Mouse (Mus musculus): ENCODE results near the gene Tmem248. TPM values are rescaled to one million over a fixed set of nuclear protein-coding genes. Genes with fewer than 3 reads are reported as not detected.

Gene Tmem248
- polyA plus RNA-seq (2014; fragmentation: Illumina TruSeq; extraction: RNeasy Lipid Tissue Mini Kit (QIAGEN cat#74804); ENCODE audit: low read depth, low replicate concordance) = 50.9 TPM

DNA sequence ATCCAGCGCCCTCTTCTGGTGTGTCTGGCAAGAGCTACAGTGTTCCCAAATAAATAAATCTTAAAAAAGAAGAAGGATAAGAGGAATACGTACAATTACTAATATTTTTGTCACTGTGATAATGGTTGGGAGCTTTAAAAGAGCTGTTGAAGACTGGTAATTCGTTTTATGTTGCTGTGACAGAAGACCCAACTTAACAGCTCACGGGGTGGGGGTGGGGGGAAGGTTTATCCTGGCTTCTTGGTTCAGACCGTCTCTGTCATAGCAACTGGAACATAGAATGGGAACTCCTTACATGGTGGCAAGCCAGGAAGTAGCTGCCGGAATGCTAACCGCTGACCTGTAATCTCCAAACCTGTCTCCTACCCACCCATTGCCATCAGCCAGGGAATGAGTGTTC lies at the start of gene Tmem248:
TSS of gene Tmem248 (plus strand) at position 301 of the 400 bp plus-strand sequence.

GRCm38 (mm10) chr5:130171423-130171954 lies 45.4 kb upstream of the Tmem248 start, which contains the start of gene Rabgef1:
Gene Rabgef1, plus strand, starts transcription at chr5:130171798.

DNA sequence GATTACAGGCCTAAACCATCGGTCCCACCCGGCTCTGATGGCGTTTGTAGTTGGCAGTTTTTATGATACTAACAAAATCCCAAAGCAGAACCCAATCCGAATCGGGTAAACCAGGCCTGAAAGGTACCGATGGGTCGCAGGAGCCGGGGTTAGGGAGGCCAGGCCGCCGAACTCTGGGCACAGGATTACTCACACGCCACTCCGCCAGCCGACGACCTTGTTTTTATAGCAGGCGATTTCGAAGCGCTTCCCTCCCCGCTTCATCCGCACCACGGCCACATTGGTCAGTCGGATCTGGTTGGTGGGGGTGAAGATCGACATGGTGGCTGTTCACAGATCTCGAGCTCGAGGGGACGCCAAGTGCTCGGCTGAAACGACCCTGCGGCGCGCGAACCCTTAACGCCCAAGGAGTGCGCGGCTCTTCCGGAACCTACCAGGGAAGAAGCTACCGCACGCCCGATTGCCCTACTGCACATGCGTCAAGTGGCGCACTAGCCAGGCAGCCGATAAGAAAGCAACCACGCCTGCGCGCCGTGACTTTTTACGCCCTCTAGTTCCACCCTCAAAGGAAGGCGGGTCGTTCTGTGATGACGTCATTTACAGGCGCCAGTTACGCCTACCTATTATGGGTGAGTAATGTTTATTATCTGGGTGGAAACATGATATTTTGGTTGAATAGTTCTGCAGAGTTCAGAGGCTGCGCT lies 38.3 kb downstream of the Tmem248 start, which contains the start of the genes Sbds and Tyw1:
TSS of gene Sbds (minus strand) at position 514 of the 704 bp plus-strand sequence.
TSS of gene Tyw1 (plus strand) at position 603 of the 704 bp plus-strand sequence.

Other genes with a start within 250 kb of the Tmem248 start
- gene Gusb, start 214.0 kb upstream of the Tmem248 start, polyA plus RNA-seq (2014; fragmentation: Illumina TruSeq; extraction: RNeasy Lipid Tissue Mini Kit (QIAGEN cat#74804); ENCODE audit: low read depth, low replicate concordance) = 35.8 TPM
- 9.3 TPM for gene Asl, start 187.8 kb upstream of the Tmem248 start, polyA plus RNA-seq (2014; fragmentation: Illumina TruSeq; extraction: RNeasy Lipid Tissue Mini Kit (QIAGEN cat#74804); ENCODE audit: low read depth, low replicate concordance)
- 35.3 TPM for gene Crcp, start 187.8 kb upstream of the Tmem248 start, polyA plus RNA-seq (2014; fragmentation: Illumina TruSeq; extraction: RNeasy Lipid Tissue Mini Kit (QIAGEN cat#74804); ENCODE audit: low read depth, low replicate concordance)
- 47.5 TPM for gene Tpst1, start 143.8 kb upstream of the Tmem248 start, polyA plus RNA-seq (2014; fragmentation: Illumina TruSeq; extraction: RNeasy Lipid Tissue Mini Kit (QIAGEN cat#74804); ENCODE audit: low read depth, low replicate concordance)
- 7.6 TPM for gene Kctd7, start 72.2 kb upstream of the Tmem248 start, polyA plus RNA-seq (2014; fragmentation: Illumina TruSeq; extraction: RNeasy Lipid Tissue Mini Kit (QIAGEN cat#74804); ENCODE audit: low read depth, low replicate concordance)
- 43.2 TPM for gene Rabgef1, start 45.3 kb upstream of the Tmem248 start, polyA plus RNA-seq (2014; fragmentation: Illumina TruSeq; extraction: RNeasy Lipid Tissue Mini Kit (QIAGEN cat#74804); ENCODE audit: low read depth, low replicate concordance)
- 110 TPM for gene Sbds, start 38.4 kb downstream of the Tmem248 start, polyA plus RNA-seq (2014; fragmentation: Illumina TruSeq; extraction: RNeasy Lipid Tissue Mini Kit (QIAGEN cat#74804); ENCODE audit: low read depth, low replicate concordance)
- gene Tyw1, start 38.5 kb downstream of the Tmem248 start, polyA plus RNA-seq (2014; fragmentation: Illumina TruSeq; extraction: RNeasy Lipid Tissue Mini Kit (QIAGEN cat#74804); ENCODE audit: low read depth, low replicate concordance) = 4.0 TPM
- 32.7 TPM for gene Caln1, start 152.4 kb downstream of the Tmem248 start, polyA plus RNA-seq (2014; fragmentation: Illumina TruSeq; extraction: RNeasy Lipid Tissue Mini Kit (QIAGEN cat#74804); ENCODE audit: low read depth, low replicate concordance)
- gene A330070K13Rik, start 167.6 kb downstream of the Tmem248 start, polyA plus RNA-seq (2014; fragmentation: Illumina TruSeq; extraction: RNeasy Lipid Tissue Mini Kit (QIAGEN cat#74804); ENCODE audit: low read depth, low replicate concordance) = not detected

Data from adrenal gland, adult 10 weeks (tissue).